Mouse (Mus musculus) embryonic facial prominence, embryonic 11.5 days (tissue): ENCODE measurements around the gene Mybl2. TPM values are rescaled to one million over a fixed set of nuclear protein-coding genes. Genes with fewer than 3 reads are reported as not detected.

Experiments used
- ATAC-seq: fragments of 200-750 bp; cut with Nextera tagmentation; replicated peaks from 2 replicates; pipeline ENCODE4 v1.8.0; 2017; ENCODE audit warnings: low read depth; ENCODE audit not compliant: insufficient number of reproducible peaks, low FRiP score, low TSS enrichment
- DNase-seq: peaks from one replicate; pipeline ENCODE4 v3.0.0-alpha.2; 2015; ENCODE audit warnings: low spot score
- H3K27ac ChIP-seq: fragments of 300-500 bp; sonication (generic); replicated peaks from 2 replicates; pipeline ENCODE4 v1.5.1; 2014; ENCODE audit warnings: mild to moderate bottlenecking, low read depth, low read length, control low read depth
- H3K27me3 ChIP-seq: fragments of 300-500 bp; sonication (generic); 2 replicates; pipeline ENCODE4 v1.6.1; 2014; ENCODE audit warnings: mild to moderate bottlenecking, low read length, moderate library complexity, mixed read lengths; ENCODE audit not compliant: control insufficient read depth, insufficient read depth
- H3K36me3 ChIP-seq: fragments of 300-500 bp; sonication (generic); replicated peaks from 2 replicates; pipeline ENCODE4 v1.6.1; 2014; ENCODE audit warnings: low read depth, mild to moderate bottlenecking, low read length, moderate library complexity, mixed read lengths; ENCODE audit not compliant: control insufficient read depth, insufficient read depth
- H3K4me1 ChIP-seq: fragments of 300-500 bp; sonication (generic); 2 replicates; pipeline ENCODE4 v1.6.1; 2014; ENCODE audit warnings: low read length, mixed read lengths; ENCODE audit not compliant: control insufficient read depth, insufficient read depth
- H3K4me2 ChIP-seq: fragments of 300-500 bp; sonication (generic); 2 replicates; pipeline ENCODE4 v1.6.1; 2014; ENCODE audit warnings: low read depth, mild to moderate bottlenecking, control low read depth, low read length, moderate library complexity
- H3K4me3 ChIP-seq: fragments of 300-500 bp; sonication (generic); 2 replicates; pipeline ENCODE4 v1.5.1; 2014; ENCODE audit warnings: low read depth, low read length, control low read depth
- H3K9ac ChIP-seq: fragments of 300-500 bp; sonication (generic); replicated peaks from 2 replicates; pipeline ENCODE4 v1.6.1; 2014; ENCODE audit warnings: mild to moderate bottlenecking, control low read depth, low read length
- H3K9me3 ChIP-seq: fragments of 300-500 bp; sonication (generic); replicated peaks from 2 replicates; pipeline ENCODE4 v1.6.1; 2016; ENCODE audit warnings: mild to moderate bottlenecking, low read length, inconsistent platforms, mixed read lengths; ENCODE audit not compliant: control insufficient read depth
- WGBS: fragments of 180-500 bp; shearing (Covaris S2); extraction: QIAGEN DNeasy Blood & Tissue Kit; methylation state at CpG from one replicate; pipeline ENCODE4 v1.1.7; 2014; 5-methylcytosine and 5-hydroxymethylcytosine counted together
- polyA plus RNA-seq: library from polyadenylated mRNA; unstranded; fragments of >200 nt; fragmentation: Nextera tagmentation; extraction: Ambion mirVana; gene quantifications from 2 replicates; pipeline ENCODE4 v1.2.1, GENCODE M21; 2014

Gene Mybl2
- polyA plus RNA-seq, 1 experiment from 2014 or later, result 25.6 TPM

DNA sequence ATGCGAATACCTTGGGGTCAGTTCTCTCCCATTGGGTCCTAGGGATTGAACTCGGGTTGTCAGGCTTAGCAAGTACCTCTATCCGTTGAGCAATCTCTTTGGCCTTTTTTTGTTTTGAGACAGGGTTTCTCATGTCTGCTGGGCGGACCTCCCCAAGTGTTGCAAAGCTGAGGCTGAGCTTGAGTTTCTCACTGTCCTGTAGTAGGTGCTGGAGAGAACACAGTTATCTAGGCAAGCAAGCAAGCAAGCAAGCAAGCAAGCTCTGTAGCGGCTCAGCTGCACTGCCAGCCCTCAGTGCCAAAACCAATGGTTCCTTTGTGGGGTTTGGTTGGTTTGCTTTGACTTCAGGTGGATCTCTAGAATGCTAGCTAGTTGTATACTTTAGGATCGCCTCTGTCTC is 6.1 kb downstream of the Mybl2 start:
- Histone ChIP-seq H3K4me1 (no peaks in the 10 kb centered on the region; the same call in 1 of the 2 replicates), H3K27me3 (no peaks in the 10 kb centered on the region), H3K4me2 (no peak overlapping the region), H3K27ac (no peak overlapping the region), H3K9ac (no peak overlapping the region), H3K36me3 (no peaks in the 10 kb centered on the region; the same call in 1 of the 2 replicates), H3K4me3 (no peak overlapping the region), H3K9me3 (no peaks in the 10 kb centered on the region)
- DNase-seq (no peak), ATAC-seq (no peak)
- WGBS, result 74% methylated on average over 6 of the region's 6 CpGs

DNA sequence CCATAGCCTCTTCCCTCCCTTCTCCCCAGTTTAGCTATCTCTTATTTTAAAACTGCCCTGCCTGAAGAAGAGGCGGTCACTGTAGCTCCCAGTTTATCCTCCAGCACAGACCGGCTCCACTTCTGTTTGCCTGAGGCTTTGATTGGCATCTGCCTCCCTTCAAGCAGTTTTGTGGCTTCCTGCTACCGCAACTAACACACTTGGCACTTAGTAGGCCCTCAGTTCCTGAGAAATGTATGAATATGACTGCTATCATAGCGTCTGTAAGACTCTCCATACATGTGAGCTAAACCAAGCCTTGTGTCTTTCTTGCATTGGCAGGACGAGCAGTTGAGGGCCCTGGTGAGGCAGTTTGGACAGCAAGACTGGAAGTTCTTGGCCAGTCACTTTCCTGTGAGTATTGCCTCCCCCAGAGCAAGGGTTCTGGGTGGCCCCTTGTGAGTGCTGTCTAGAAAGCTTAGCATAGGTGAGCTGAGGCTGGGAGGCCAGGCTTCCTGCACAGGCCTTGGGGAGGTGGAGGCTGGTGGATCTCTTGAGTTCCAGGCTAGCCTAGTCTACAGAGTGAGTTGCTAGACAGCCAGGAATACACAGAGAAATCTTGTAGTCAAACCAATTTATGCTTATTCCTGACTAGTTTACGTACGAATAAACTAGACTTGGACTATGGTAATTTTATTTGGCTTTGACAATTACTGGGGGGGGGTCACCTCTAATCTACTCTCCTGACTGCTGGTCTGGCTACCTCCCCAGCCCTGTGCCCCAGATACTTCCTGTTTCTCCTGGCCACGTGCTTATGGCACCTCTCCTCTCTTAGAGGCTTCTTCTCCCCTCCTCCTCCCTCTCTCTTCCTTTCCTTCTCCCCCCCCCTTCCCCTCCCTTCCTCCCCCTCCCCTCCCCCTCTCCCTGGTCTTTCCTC is 7.0 kb downstream of the Mybl2 start:
- 80% methylated on average over 8 of the region's 8 CpGs for WGBS
- Histone ChIP-seq H3K4me1 (no peaks in the 10 kb centered on the region), H3K9me3 (no peaks in the 10 kb centered on the region), H3K4me3 (no peak overlapping the region), H3K9ac (no peak overlapping the region), H3K27ac (no peak overlapping the region), H3K27me3 (no peaks in the 10 kb centered on the region), H3K4me2 (no peak overlapping the region), H3K36me3 (no peaks in the 10 kb centered on the region; the same call in 1 of the 2 replicates)
- no peak for DNase-seq
- ATAC-seq, result no peak

DNA sequence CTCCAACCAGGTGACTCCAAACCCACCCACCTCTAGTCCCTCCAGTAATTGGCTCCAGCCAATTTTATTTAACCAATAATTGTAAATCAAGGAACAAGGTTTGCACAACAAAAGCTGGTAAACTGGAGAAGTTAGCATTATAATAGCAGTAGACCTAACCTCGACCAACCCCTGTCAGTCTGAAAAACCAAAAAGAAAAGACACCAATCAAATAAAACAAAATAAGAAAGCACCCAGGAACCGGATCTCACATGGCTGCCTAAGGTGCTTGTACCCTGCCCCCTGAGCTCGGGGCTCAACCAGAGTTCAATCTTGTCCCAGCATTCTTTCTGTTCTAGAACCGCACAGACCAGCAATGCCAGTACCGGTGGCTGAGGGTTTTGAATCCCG is 7.6 kb downstream of the Mybl2 start:
- no peak overlapping the region for H3K9ac ChIP-seq
- no peak for ATAC-seq
- WGBS, result 77% methylated on average over 6 of the region's 6 CpGs

DNA sequence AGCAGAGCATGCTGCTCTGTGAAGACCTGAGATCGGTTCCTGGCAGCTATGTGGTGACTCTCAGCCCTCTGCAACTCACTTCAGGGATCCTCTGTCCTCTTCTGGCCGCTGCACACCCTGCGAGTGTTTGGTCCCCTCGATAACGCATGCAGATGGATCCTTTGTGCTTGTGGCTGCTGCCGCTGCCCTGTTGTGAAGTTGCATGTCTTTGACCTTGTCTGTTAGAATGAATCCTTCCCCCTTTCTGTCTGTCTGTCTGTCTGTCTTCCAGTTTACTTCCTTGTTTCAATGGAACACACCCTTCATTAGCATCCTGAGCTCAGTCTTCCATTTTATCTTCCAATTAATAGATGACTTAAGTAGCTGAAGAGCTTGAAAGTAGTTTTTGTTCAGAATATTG is 11.8 kb downstream of the Mybl2 start:
- WGBS, result 97% methylated on average over 6 of the region's 6 CpGs
- ATAC-seq, result no peak
- no peaks in the 10 kb centered on the region; the same call in 1 of the 2 replicates for H3K36me3 ChIP-seq

More for the DNA sequence above, 7.6 kb downstream of the Mybl2 start:
- Histone ChIP-seq H3K27me3 (no peaks in the 10 kb centered on the region), H3K4me1 (no peaks in the 10 kb centered on the region), H3K4me3 (no peak overlapping the region), H3K27ac (no peak overlapping the region), H3K9me3 (no peaks in the 10 kb centered on the region), H3K4me2 (no peak overlapping the region), H3K36me3 (no peaks in the 10 kb centered on the region; the same call in 1 of the 2 replicates)
- DNase-seq, result no peak

DNA sequence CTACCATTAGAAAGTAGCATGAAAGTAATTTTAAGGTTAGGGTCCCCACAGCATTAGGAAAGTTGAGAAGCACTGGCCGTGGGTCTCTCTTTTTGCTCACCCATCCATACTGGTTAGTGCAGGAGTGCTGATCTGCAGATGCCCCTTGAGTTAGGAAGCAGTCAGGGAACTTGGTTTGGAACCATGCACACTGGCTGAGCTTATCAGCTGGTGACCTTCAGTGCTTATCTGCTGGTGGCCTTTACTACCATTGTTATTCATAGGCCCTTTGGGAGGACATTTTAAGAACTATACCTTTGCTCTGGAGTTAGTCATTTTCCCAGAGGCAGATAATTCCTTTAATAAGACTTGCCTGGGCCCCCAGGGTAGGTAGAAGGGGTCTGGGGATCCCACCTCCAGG is 12.7 kb downstream of the Mybl2 start:
- Histone ChIP-seq H3K9ac (no peak overlapping the region), H3K4me2 (no peak overlapping the region), H3K4me3 (no peak overlapping the region), H3K9me3 (no peaks in the 10 kb centered on the region), H3K36me3 (no peaks in the 10 kb centered on the region; the same call in 1 of the 2 replicates), H3K4me1 (no peaks in the 10 kb centered on the region), H3K27me3 (no peaks in the 10 kb centered on the region), H3K27ac (no peak overlapping the region)
- 87% methylated on average over 1 of the region's 1 CpGs for WGBS
- no peak for DNase-seq
- no peak for ATAC-seq

More for the DNA sequence above, 11.8 kb downstream of the Mybl2 start:
- Histone ChIP-seq H3K27me3 (no peaks in the 10 kb centered on the region), H3K27ac (no peak overlapping the region), H3K4me3 (no peak overlapping the region), H3K4me2 (no peak overlapping the region), H3K9ac (no peak overlapping the region), H3K4me1 (no peaks in the 10 kb centered on the region), H3K9me3 (no peaks in the 10 kb centered on the region)
- DNase-seq, result no peak

DNA sequence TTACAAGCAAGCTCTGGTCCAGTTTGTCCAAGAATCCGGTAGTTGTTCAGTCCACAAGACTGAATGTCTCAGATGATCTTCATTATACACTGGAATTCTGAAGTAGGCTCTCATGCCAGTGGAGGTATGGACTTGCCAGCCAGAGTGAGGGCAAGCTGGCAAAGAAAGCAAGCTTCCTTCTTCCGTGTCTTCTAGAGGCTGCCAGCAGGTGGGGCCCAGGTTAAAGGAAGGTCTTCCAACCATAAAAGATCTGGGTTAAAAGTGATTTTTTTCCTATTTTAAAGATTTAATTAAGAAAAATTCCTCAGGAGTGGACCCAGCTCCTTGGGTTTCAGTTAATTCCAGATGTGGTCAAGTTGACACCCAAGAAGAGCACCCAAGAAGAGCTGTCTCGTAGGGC is 15.7 kb downstream of the Mybl2 start:
- no peak overlapping the region for H3K4me3 ChIP-seq
- no peaks in the 10 kb centered on the region for H3K4me1 ChIP-seq
- 89% methylated on average over 3 of the region's 3 CpGs for WGBS
- H3K27ac ChIP-seq, result no peak overlapping the region
- H3K36me3 ChIP-seq, result no peaks in the 10 kb centered on the region
- no peak overlapping the region for H3K9ac ChIP-seq
- no peaks in the 10 kb centered on the region for H3K9me3 ChIP-seq
- ATAC-seq (no peak), DNase-seq (no peak)
- no peaks in the 10 kb centered on the region for H3K27me3 ChIP-seq
- H3K4me2 ChIP-seq, result no peak overlapping the region

DNA sequence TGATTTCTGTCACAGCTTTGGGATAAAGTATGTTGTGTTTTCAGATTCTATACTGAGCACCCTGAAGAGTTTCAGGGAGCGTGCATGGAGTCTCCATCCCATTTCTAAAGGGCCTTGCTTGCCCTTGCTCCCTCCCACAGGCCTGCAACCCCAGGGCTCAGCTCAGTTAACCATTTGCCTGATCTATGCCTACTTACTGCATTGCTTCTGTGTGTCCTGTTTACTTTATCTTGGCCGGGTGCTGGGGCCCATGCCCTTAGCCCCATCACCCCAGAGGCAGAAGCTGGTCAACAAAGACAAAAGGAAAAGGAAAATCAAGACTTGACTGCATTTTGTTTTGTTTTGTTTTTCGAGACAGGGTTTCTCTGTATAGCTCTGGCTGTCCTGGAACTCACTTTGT is 17.1 kb downstream of the Mybl2 start:
- Histone ChIP-seq H3K4me3 (no peak overlapping the region), H3K4me1 (no peaks in the 10 kb centered on the region), H3K4me2 (no peak overlapping the region), H3K27ac (no peak overlapping the region), H3K9ac (no peak overlapping the region), H3K36me3 (no peaks in the 10 kb centered on the region), H3K27me3 (no peaks in the 10 kb centered on the region), H3K9me3 (no peaks in the 10 kb centered on the region)
- DNase-seq, result no peak
- 79% methylated on average over 3 of the region's 3 CpGs for WGBS
- ATAC-seq, result no peak

DNA sequence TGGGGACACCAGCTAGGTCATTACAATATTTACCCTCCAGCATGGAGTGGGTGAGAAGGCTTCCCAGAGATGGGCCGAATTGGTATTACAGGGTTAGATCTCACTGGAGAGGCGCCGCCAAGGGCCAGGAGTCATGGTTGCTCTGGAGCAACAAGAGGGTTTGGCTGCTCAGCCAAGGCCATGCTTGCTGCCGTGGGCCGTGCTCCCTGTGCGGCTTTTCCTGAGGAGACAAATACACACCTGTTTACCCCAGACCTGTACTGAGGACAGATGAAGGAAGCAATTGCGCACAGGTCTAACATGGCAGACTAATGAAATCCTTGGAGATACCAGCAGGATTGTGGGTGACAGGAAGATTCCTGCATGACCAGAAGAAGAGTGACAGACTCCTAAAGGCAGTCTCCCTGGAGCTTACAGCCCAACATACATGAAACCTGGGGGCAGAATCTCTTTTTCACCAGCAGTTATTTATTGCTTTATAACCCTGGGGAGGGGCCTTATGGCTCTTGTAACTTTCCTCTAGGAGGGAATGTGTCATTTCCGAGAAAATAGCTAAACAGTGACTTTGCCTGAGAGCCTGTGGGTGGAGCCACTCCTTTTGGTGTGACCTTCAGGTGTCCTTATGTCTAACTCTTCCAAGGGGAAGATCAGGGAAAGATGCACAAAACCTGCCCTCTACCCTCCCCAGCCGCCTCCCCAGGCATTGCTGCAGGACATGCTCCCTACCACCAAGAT is 18.7 kb downstream of the Mybl2 start:
- Histone ChIP-seq H3K9me3 (no peaks in the 10 kb centered on the region), H3K27ac (no peak overlapping the region), H3K36me3 (no peaks in the 10 kb centered on the region), H3K4me1 (no peaks in the 10 kb centered on the region), H3K27me3 (no peaks in the 10 kb centered on the region), H3K9ac (no peak overlapping the region), H3K4me3 (no peak overlapping the region), H3K4me2 (no peak overlapping the region)
- DNase-seq (no peak), ATAC-seq (no peak)
- 92% methylated on average over 9 of the region's 9 CpGs for WGBS
